Mouse (Mus musculus): ENCODE results near the gene Nos1ap.

DNA sequence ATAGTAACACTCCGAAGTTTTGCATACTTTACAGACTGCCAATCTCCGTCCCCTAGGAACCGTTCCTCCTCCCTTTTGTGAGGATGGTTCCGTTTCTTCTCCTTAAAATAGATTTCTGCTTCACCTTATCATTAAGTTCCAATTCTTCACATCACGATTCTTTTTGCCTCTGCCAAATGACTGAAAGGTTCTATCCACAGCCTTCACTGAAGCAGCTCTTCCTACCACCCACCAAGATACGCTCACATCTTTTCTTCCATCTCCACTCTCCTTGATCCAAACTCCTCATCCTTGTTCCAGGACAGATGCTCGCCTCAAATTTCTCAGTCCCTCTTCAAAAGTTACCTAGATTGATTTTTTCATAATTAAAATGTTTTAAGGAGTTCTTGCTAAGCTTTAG, 220.8 kb downstream of the Nos1ap start:
- no peak for TF ChIP-seq CTCF (IDR thresholded peaks at IDR 0.05; ENCODE audit: borderline replicate concordance, insufficient read depth, low read depth, low read length)
- TF ChIP-seq POLR2A (IDR thresholded peaks at IDR 0.05; ENCODE audit: borderline replicate concordance, insufficient read depth, low read length) = no peak

Measured in cerebellum, adult 2 months (tissue).